Mouse (Mus musculus): ENCODE measurements around the gene Lnpep. TPM values are rescaled to one million over a fixed set of nuclear protein-coding genes. Genes with fewer than 3 reads are reported as not detected.

Lnpep gene
- 6.6 and 8.5 TPM in 2 replicates for polyA plus RNA-seq (2015; fragmentation: Nextera tagmentation; extraction: Ambion mirVana)

- H3K4me3 ChIP-seq (ENCODE audit: low read depth, low read length), result peak within 1 kb of the TSS; percentile 83
- peak within 1 kb of the TSS; percentile 81 for H3K4me2 ChIP-seq (ENCODE audit: low read length)
- H3K9ac ChIP-seq (ENCODE audit: low read depth, low read length), result peak within 1 kb of the TSS; percentile 91
- no peaks in the 10 kb centered on the region for H3K27me3 ChIP-seq (ENCODE audit: control insufficient read depth, insufficient read depth, low read depth, low read length)
- no peaks in the 10 kb centered on the region for H3K36me3 ChIP-seq (ENCODE audit: control insufficient read depth, insufficient read depth, low read length)
- peak within 1 kb of the TSS; percentile 100 for H3K27ac ChIP-seq (ENCODE audit: low read length)
- ATAC-seq, result peak; percentile 96
- H3K4me1 ChIP-seq (ENCODE audit: control insufficient read depth, insufficient read depth, low read length), result peaks cover 18% of the 10 kb centered on the region
- no peaks in the 10 kb centered on the region for H3K9me3 ChIP-seq (replicated peaks; ENCODE audit: control insufficient read depth, low read length, poor library complexity, severe bottlenecking)
- 0% methylated on average over 40 of the region's 44 CpGs for WGBS
These were observed at the start of gene Lnpep for GRCm38 (mm10) chr17:17624957-17625586. Gene Lnpep (minus strand): TSS chr17:17625050.

DNA sequence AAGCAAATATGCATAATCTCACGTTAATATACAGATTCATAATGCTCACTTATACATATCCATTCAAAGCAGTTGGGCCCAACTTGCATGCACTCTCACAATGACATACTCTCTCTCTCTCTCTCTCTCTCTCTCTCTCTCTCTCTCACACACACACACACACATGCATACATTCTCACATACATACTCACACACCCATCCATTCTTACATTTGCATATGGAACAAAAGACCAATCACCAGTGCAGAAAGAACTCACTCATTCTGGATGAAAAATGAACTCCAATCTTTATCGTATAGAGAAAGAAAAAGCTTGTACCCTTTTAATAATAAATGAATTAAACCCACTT, 31.0 kb upstream of the Lnpep start:
- H3K4me1 ChIP-seq (ENCODE audit: control insufficient read depth, insufficient read depth, low read length), result peaks cover 2% of the 10 kb centered on the region; the same call in 1 of the 2 replicates
- H3K9me3 ChIP-seq (replicated peaks; ENCODE audit: control insufficient read depth, low read length, poor library complexity, severe bottlenecking), result no peaks in the 10 kb centered on the region
- no peaks in the 10 kb centered on the region for H3K36me3 ChIP-seq (ENCODE audit: control insufficient read depth, insufficient read depth, low read length)
- H3K27ac ChIP-seq (ENCODE audit: low read length), result no peak overlapping the region
- no peaks in the 10 kb centered on the region for H3K27me3 ChIP-seq (ENCODE audit: control insufficient read depth, insufficient read depth, low read depth, low read length)
- no peak for ATAC-seq
- H3K4me3 ChIP-seq (ENCODE audit: low read depth, low read length), result no peak overlapping the region
- no peak overlapping the region for H3K4me2 ChIP-seq (ENCODE audit: low read length)
- no peak overlapping the region for H3K9ac ChIP-seq (ENCODE audit: low read depth, low read length)
- 23% methylated on average over 2 of the region's 2 CpGs for WGBS

GRCm38 (mm10) chr17:17654997-17655828, 30.4 kb upstream of the Lnpep start:
- 14% methylated on average over 10 of the region's 10 CpGs for WGBS
- no peak for ATAC-seq
- Histone ChIP-seq H3K4me3 (ENCODE audit: low read depth, low read length) (no peak overlapping the region), H3K36me3 (ENCODE audit: control insufficient read depth, insufficient read depth, low read length) (no peaks in the 10 kb centered on the region), H3K9ac (ENCODE audit: low read depth, low read length) (no peak overlapping the region), H3K27ac (ENCODE audit: low read length) (no peak overlapping the region), H3K27me3 (ENCODE audit: control insufficient read depth, insufficient read depth, low read depth, low read length) (no peaks in the 10 kb centered on the region), H3K4me1 (ENCODE audit: control insufficient read depth, insufficient read depth, low read length) (peaks cover 2% of the 10 kb centered on the region; the same call in 1 of the 2 replicates), H3K9me3 (replicated peaks; ENCODE audit: control insufficient read depth, low read length, poor library complexity, severe bottlenecking) (no peaks in the 10 kb centered on the region), H3K4me2 (ENCODE audit: low read length) (peak overlapping the region; percentile 26)

DNA sequence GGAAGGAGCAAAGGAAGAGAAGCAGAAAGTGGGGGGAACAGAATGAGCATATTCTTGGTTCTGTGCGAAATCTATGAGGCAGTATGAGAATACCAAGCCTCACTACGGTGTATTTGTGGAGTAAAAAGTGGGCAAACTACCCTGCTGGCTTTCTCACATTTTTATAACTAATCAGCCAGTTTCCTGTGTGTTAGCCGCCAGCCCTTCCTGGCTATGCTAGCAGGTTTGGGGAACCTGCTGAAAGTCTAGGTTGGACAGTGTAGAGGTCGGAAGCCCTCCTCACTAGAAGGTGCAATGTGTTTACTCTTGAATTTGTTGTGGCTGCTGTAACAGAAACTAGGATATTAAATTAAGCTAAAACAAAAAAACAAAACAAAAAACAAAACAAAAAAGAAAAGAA, 27.7 kb upstream of the Lnpep start:
- H3K27me3 ChIP-seq (ENCODE audit: control insufficient read depth, insufficient read depth, low read depth, low read length), result no peaks in the 10 kb centered on the region
- H3K4me1 ChIP-seq (ENCODE audit: control insufficient read depth, insufficient read depth, low read length), result peaks cover 2% of the 10 kb centered on the region; the same call in 1 of the 2 replicates
- H3K4me3 ChIP-seq (ENCODE audit: low read depth, low read length), result no peak overlapping the region
- no peaks in the 10 kb centered on the region for H3K36me3 ChIP-seq (ENCODE audit: control insufficient read depth, insufficient read depth, low read length)
- WGBS, result 84% methylated on average over 4 of the region's 4 CpGs
- no peak overlapping the region for H3K27ac ChIP-seq (ENCODE audit: low read length)
- H3K9me3 ChIP-seq (replicated peaks; ENCODE audit: control insufficient read depth, low read length, poor library complexity, severe bottlenecking), result no peaks in the 10 kb centered on the region
- no peak overlapping the region for H3K4me2 ChIP-seq (ENCODE audit: low read length)
- no peak overlapping the region for H3K9ac ChIP-seq (ENCODE audit: low read depth, low read length)
- ATAC-seq, result no peak

- WGBS, result 0% methylated on average over 3 of the region's 3 CpGs
These were observed 20.9 kb upstream of the Lnpep start for GRCm38 (mm10) chr17:17645738-17646137.

DNA sequence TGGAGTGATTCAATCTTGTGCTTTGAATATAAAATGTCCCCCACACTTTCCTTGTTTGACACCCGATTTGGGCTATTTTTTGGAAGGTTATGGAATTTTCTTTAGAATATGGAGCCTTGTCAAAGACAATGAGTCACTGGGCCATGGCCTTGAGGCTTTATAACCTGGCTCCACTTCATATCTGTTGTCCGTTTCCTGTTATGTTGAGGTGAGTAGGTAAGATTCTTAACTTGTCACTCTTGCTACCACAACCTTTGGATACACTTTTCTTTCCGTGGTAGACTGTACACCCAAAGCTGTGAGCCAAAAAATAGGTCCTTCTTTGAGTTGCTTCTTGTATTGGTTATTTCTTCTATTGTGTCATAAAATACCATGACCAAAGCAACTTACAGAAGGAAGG, 12.5 kb upstream of the Lnpep start:
- Histone ChIP-seq H3K27ac (ENCODE audit: low read length) (no peak overlapping the region), H3K36me3 (ENCODE audit: control insufficient read depth, insufficient read depth, low read length) (no peaks in the 10 kb centered on the region), H3K4me3 (ENCODE audit: low read depth, low read length) (no peak overlapping the region), H3K4me2 (ENCODE audit: low read length) (no peak overlapping the region), H3K9ac (ENCODE audit: low read depth, low read length) (no peak overlapping the region), H3K27me3 (ENCODE audit: control insufficient read depth, insufficient read depth, low read depth, low read length) (no peaks in the 10 kb centered on the region), H3K9me3 (replicated peaks; ENCODE audit: control insufficient read depth, low read length, poor library complexity, severe bottlenecking) (no peaks in the 10 kb centered on the region), H3K4me1 (ENCODE audit: control insufficient read depth, insufficient read depth, low read length) (no peaks in the 10 kb centered on the region)
- 79% methylated on average over 3 of the region's 3 CpGs for WGBS
- ATAC-seq, result no peak

More at GRCm38 (mm10) chr17:17645738-17646137, 20.9 kb upstream of the Lnpep start:
- Histone ChIP-seq H3K9me3 (replicated peaks; ENCODE audit: control insufficient read depth, low read length, poor library complexity, severe bottlenecking) (no peaks in the 10 kb centered on the region), H3K4me1 (ENCODE audit: control insufficient read depth, insufficient read depth, low read length) (no peaks in the 10 kb centered on the region), H3K27me3 (ENCODE audit: control insufficient read depth, insufficient read depth, low read depth, low read length) (no peaks in the 10 kb centered on the region), H3K9ac (ENCODE audit: low read depth, low read length) (no peak overlapping the region), H3K27ac (ENCODE audit: low read length) (no peak overlapping the region), H3K4me3 (ENCODE audit: low read depth, low read length) (no peak overlapping the region), H3K4me2 (ENCODE audit: low read length) (no peak overlapping the region), H3K36me3 (ENCODE audit: control insufficient read depth, insufficient read depth, low read length) (no peaks in the 10 kb centered on the region)
- ATAC-seq, result peak; percentile 78; the same call in 1 of the 2 replicates

- no peak overlapping the region for H3K4me3 ChIP-seq (ENCODE audit: low read depth, low read length)
- H3K4me1 ChIP-seq (ENCODE audit: control insufficient read depth, insufficient read depth, low read length), result no peaks in the 10 kb centered on the region
- H3K27me3 ChIP-seq (ENCODE audit: control insufficient read depth, insufficient read depth, low read depth, low read length), result no peaks in the 10 kb centered on the region
- WGBS, result 42% methylated on average over 3 of the region's 3 CpGs
- no peak overlapping the region for H3K27ac ChIP-seq (ENCODE audit: low read length)
- ATAC-seq, result no peak
- no peak overlapping the region for H3K9ac ChIP-seq (ENCODE audit: low read depth, low read length)
- H3K36me3 ChIP-seq (ENCODE audit: control insufficient read depth, insufficient read depth, low read length), result no peaks in the 10 kb centered on the region
- H3K4me2 ChIP-seq (ENCODE audit: low read length), result no peak overlapping the region
- no peaks in the 10 kb centered on the region for H3K9me3 ChIP-seq (replicated peaks; ENCODE audit: control insufficient read depth, low read length, poor library complexity, severe bottlenecking)
These were observed 11.3 kb upstream of the Lnpep start for GRCm38 (mm10) chr17:17636147-17636546.

GRCm38 (mm10) chr17:17634033-17634432, 9.2 kb upstream of the Lnpep start:
- no peaks in the 10 kb centered on the region for H3K9me3 ChIP-seq (replicated peaks; ENCODE audit: control insufficient read depth, low read length, poor library complexity, severe bottlenecking)
- H3K4me2 ChIP-seq (ENCODE audit: low read length), result no peak overlapping the region
- 99% methylated on average over 2 of the region's 2 CpGs for WGBS
- H3K4me1 ChIP-seq (ENCODE audit: control insufficient read depth, insufficient read depth, low read length), result no peaks in the 10 kb centered on the region
- no peak overlapping the region for H3K9ac ChIP-seq (ENCODE audit: low read depth, low read length)
- no peak for ATAC-seq
- no peaks in the 10 kb centered on the region for H3K27me3 ChIP-seq (ENCODE audit: control insufficient read depth, insufficient read depth, low read depth, low read length)
- no peaks in the 10 kb centered on the region for H3K36me3 ChIP-seq (ENCODE audit: control insufficient read depth, insufficient read depth, low read length)
- no peak overlapping the region for H3K27ac ChIP-seq (ENCODE audit: low read length)
- H3K4me3 ChIP-seq (ENCODE audit: low read depth, low read length), result no peak overlapping the region

GRCm38 (mm10) chr17:17631985-17632384, 7.1 kb upstream of the Lnpep start:
- Histone ChIP-seq H3K9ac (ENCODE audit: low read depth, low read length) (no peak overlapping the region), H3K36me3 (ENCODE audit: control insufficient read depth, insufficient read depth, low read length) (no peaks in the 10 kb centered on the region), H3K4me3 (ENCODE audit: low read depth, low read length) (no peak overlapping the region), H3K27ac (ENCODE audit: low read length) (no peak overlapping the region), H3K4me2 (ENCODE audit: low read length) (no peak overlapping the region), H3K27me3 (ENCODE audit: control insufficient read depth, insufficient read depth, low read depth, low read length) (no peaks in the 10 kb centered on the region), H3K4me1 (ENCODE audit: control insufficient read depth, insufficient read depth, low read length) (no peaks in the 10 kb centered on the region), H3K9me3 (replicated peaks; ENCODE audit: control insufficient read depth, low read length, poor library complexity, severe bottlenecking) (no peaks in the 10 kb centered on the region)
- no peak for ATAC-seq
